ENCODE assay signal across 27 mouse cellular contexts in genomic region chr15:3563473-3563872, GRCm38 (mm10). TPM values are rescaled to one million over a fixed set of nuclear protein-coding genes. Genes with fewer than 3 reads are reported as not detected.
DNase-seq lines count a peak whose midpoint lies in the region; ATAC-seq and TF ChIP-seq lines count a peak whose summit lies in the region.
"Had no signal": no experiment of that assay in that cellular context is flagged by ENCODE, and none has a peak within 500 bp of the region (broad histone marks: within the 10 kb centered on the region; RNA-seq: fewer than 3 reads in every experiment).

No protein-coding gene starts in this region.

- no peaks in the 10 kb centered on the region for H3K27me3 ChIP-seq in forebrain, embryonic 16.5 days (replicated peaks; ENCODE audit: control insufficient read depth, insufficient read depth, low read length)
- H3K27me3 ChIP-seq in forebrain, embryonic 13.5 days: no peaks in the 10 kb centered on the region
- H3K27me3 ChIP-seq in heart, embryonic 15.5 days: no peaks in the 10 kb centered on the region
- no peaks in the 10 kb centered on the region for H3K27me3 ChIP-seq in heart, adult 2 months (ENCODE audit: control insufficient read depth, insufficient read depth, low read length)
- H3K27me3 ChIP-seq in kidney, embryonic 14.5 days (ENCODE audit: control insufficient read depth, insufficient read depth, low read length): no peaks in the 10 kb centered on the region
- H3K27me3 ChIP-seq in kidney, postnatal 0 days (ENCODE audit: insufficient read depth, low read length): no peaks in the 10 kb centered on the region
- H3K27me3 ChIP-seq: embryonic facial prominence, embryonic 12.5 days; embryonic facial prominence, embryonic 15.5 days; hindbrain, embryonic 13.5 days had no signal

- TF ChIP-seq EP300 in heart, adult 2 months (IDR thresholded peaks at IDR 0.05; ENCODE audit: insufficient read depth, low read depth, low read length): no peak

- no peak for TF ChIP-seq POLR2A in heart, adult 2 months (IDR thresholded peaks at IDR 0.05; ENCODE audit: insufficient read depth, low read depth, low read length)

- 0 out of 2 replicates have a peak, but pooled peaks have one; percentile 32 for ATAC-seq in forebrain, embryonic 16.5 days
- ATAC-seq in forebrain, embryonic 13.5 days: no peak; the same call in 1 of the 2 replicates
- ATAC-seq in heart, embryonic 15.5 days (replicated peaks; ENCODE audit: insufficient number of reproducible peaks, insufficient read depth, low FRiP score, low read depth): no peak
- ATAC-seq in kidney, embryonic 14.5 days (ENCODE audit: low FRiP score, low TSS enrichment): peak; percentile 79
- ATAC-seq in kidney, postnatal 0 days (replicated peaks; ENCODE audit: low FRiP score, low read depth): no peak
- ATAC-seq: CD4-positive, CD25-positive, alpha-beta regulatory T cell, adult 4 months; hindbrain, embryonic 16.5 days; inflammation-experienced regulatory T-cells, adult 6 months had no signal

- WGBS in forebrain, embryonic 16.5 days: 77% methylated on average over 1 of the region's 1 CpGs
- WGBS in forebrain, embryonic 13.5 days: 80% methylated on average over 1 of the region's 1 CpGs
- WGBS in heart, embryonic 15.5 days: 74% methylated on average over 1 of the region's 1 CpGs
- WGBS in heart, adult 2 months: 94% methylated on average over 1 of the region's 1 CpGs
- 29% methylated on average over 1 of the region's 1 CpGs for WGBS in kidney, embryonic 14.5 days
- 50% methylated on average over 1 of the region's 1 CpGs for WGBS in kidney, postnatal 0 days

- 0 out of 2 replicates have a peak, but pooled peaks cover 2% of the 10 kb centered on the region for H3K79me2 ChIP-seq in heart, adult 2 months (replicated peaks; ENCODE audit: control insufficient read depth, insufficient read depth, low read length)

- no peak overlapping the region for H3K4me3 ChIP-seq in forebrain, embryonic 16.5 days (replicated peaks; ENCODE audit: low read length)
- H3K4me3 ChIP-seq in forebrain, embryonic 13.5 days: no peak overlapping the region
- no peak overlapping the region for H3K4me3 ChIP-seq in heart, embryonic 15.5 days
- H3K4me3 ChIP-seq in heart, adult 2 months: no peak overlapping the region
- H3K4me3 ChIP-seq in kidney, embryonic 14.5 days (ENCODE audit: low read length): no peak overlapping the region
- no peak overlapping the region for H3K4me3 ChIP-seq in kidney, postnatal 0 days (replicated peaks; ENCODE audit: low read depth, low read length)
- H3K4me3 ChIP-seq: embryonic facial prominence, embryonic 12.5 days; embryonic facial prominence, embryonic 15.5 days; gastrocnemius, adult 2 months; heart, embryonic 10.5 days; hindbrain, embryonic 13.5 days had no signal

- intact Hi-C loops in heart, adult 2 months (cut with DNase I): no loop called here

- H3K9ac ChIP-seq in forebrain, embryonic 16.5 days (replicated peaks; ENCODE audit: low read depth, low read length): no peak overlapping the region
- no peak overlapping the region for H3K9ac ChIP-seq in forebrain, embryonic 13.5 days
- no peak overlapping the region for H3K9ac ChIP-seq in heart, embryonic 15.5 days
- no peak overlapping the region for H3K9ac ChIP-seq in heart, adult 2 months (ENCODE audit: low read depth, low read length)
- H3K9ac ChIP-seq in kidney, embryonic 14.5 days (ENCODE audit: low read depth, low read length): no peak overlapping the region
- no peak overlapping the region for H3K9ac ChIP-seq in kidney, postnatal 0 days (ENCODE audit: low read depth, low read length)
- H3K9ac ChIP-seq: embryonic facial prominence, embryonic 12.5 days; embryonic facial prominence, embryonic 15.5 days; forebrain, postnatal 0 days; hindbrain, embryonic 13.5 days had no signal

- H3K4me1 ChIP-seq in forebrain, embryonic 16.5 days (replicated peaks; ENCODE audit: control insufficient read depth, insufficient read depth, low read length): 0 out of 2 replicates have a peak, but pooled peaks cover 3% of the 10 kb centered on the region
- H3K4me1 ChIP-seq in forebrain, embryonic 13.5 days: no peaks in the 10 kb centered on the region
- H3K4me1 ChIP-seq in heart, embryonic 15.5 days (replicated peaks): peaks cover 4% of the 10 kb centered on the region; the same call in 1 of the 2 replicates
- H3K4me1 ChIP-seq in heart, adult 2 months (ENCODE audit: control insufficient read depth, insufficient read depth, low read length): peaks cover 1% of the 10 kb centered on the region
- H3K4me1 ChIP-seq in kidney, embryonic 14.5 days (ENCODE audit: control insufficient read depth, insufficient read depth, low read length): 0 out of 2 replicates have a peak, but pooled peaks cover 6% of the 10 kb centered on the region
- H3K4me1 ChIP-seq in kidney, postnatal 0 days (replicated peaks; ENCODE audit: insufficient read depth, low read length): no peaks in the 10 kb centered on the region
- H3K4me1 ChIP-seq: embryonic facial prominence, embryonic 15.5 days had no signal

- H3K9me3 ChIP-seq in forebrain, embryonic 16.5 days (ENCODE audit: control insufficient read depth, low read length): no peaks in the 10 kb centered on the region
- H3K9me3 ChIP-seq in forebrain, embryonic 13.5 days (replicated peaks): no peaks in the 10 kb centered on the region
- no peaks in the 10 kb centered on the region for H3K9me3 ChIP-seq in heart, embryonic 15.5 days (replicated peaks)
- H3K9me3 ChIP-seq in kidney, embryonic 14.5 days (ENCODE audit: control insufficient read depth, low read length): no peaks in the 10 kb centered on the region
- H3K9me3 ChIP-seq in kidney, postnatal 0 days (replicated peaks; ENCODE audit: low read length): no peaks in the 10 kb centered on the region
- H3K9me3 ChIP-seq: embryonic facial prominence, embryonic 12.5 days; embryonic facial prominence, embryonic 15.5 days; heart, embryonic 10.5 days; hindbrain, embryonic 13.5 days had no signal

- no peaks in the 10 kb centered on the region for H3K36me3 ChIP-seq in forebrain, embryonic 16.5 days (ENCODE audit: control insufficient read depth, insufficient read depth)
- H3K36me3 ChIP-seq in forebrain, embryonic 13.5 days (ENCODE audit: poor library complexity, severe bottlenecking): no peaks in the 10 kb centered on the region
- 0 out of 2 replicates have a peak, but pooled peaks cover 4% of the 10 kb centered on the region for H3K36me3 ChIP-seq in heart, embryonic 15.5 days
- peaks cover 23% of the 10 kb centered on the region for H3K36me3 ChIP-seq in heart, adult 2 months (ENCODE audit: control insufficient read depth, insufficient read depth, low read length)
- H3K36me3 ChIP-seq in kidney, embryonic 14.5 days (ENCODE audit: control insufficient read depth, insufficient read depth, low read length): no peaks in the 10 kb centered on the region
- H3K36me3 ChIP-seq in kidney, postnatal 0 days (ENCODE audit: insufficient read depth, low read length): no peaks in the 10 kb centered on the region
- H3K36me3 ChIP-seq: embryonic facial prominence, embryonic 12.5 days; hindbrain, embryonic 13.5 days had no signal

- no peak for DNase-seq in heart, adult 2 months
- no peak for DNase-seq in kidney, adult 11 months
- peak; percentile 62 for DNase-seq in kidney, postnatal 0 days (ENCODE audit: low spot score)
- DNase-seq in kidney, adult 9 months: no peak
- DNase-seq: adrenal gland, adult 2 months; adrenal gland, postnatal 14 days; cerebellum, adult 11 months; cerebellum, adult 2 months; cerebellum, adult 9-11 months; cerebellum, postnatal 25 days; gastrocnemius, adult 2 months; gastrocnemius, postnatal 14 days; heart, adult 11 months; kidney, adult 18-20 months had no signal

- H3K4me2 ChIP-seq in forebrain, embryonic 16.5 days (ENCODE audit: low read length): no peak overlapping the region
- H3K4me2 ChIP-seq in forebrain, embryonic 13.5 days: no peak overlapping the region
- H3K4me2 ChIP-seq in heart, embryonic 15.5 days: no peak overlapping the region
- no peak overlapping the region for H3K4me2 ChIP-seq in kidney, embryonic 14.5 days (replicated peaks; ENCODE audit: low read depth, low read length)
- H3K4me2 ChIP-seq in kidney, postnatal 0 days (ENCODE audit: low read length): 0 out of 2 replicates have a peak overlapping the region, but pooled peaks have one; percentile 10
- H3K4me2 ChIP-seq: embryonic facial prominence, embryonic 12.5 days; embryonic facial prominence, embryonic 15.5 days; hindbrain, embryonic 13.5 days had no signal

- no peak overlapping the region for H3K27ac ChIP-seq in forebrain, embryonic 16.5 days (ENCODE audit: low read length)
- no peak overlapping the region for H3K27ac ChIP-seq in forebrain, embryonic 13.5 days
- peak overlapping the region; percentile 27; the same call in 1 of the 2 replicates for H3K27ac ChIP-seq in heart, embryonic 15.5 days
- no peak overlapping the region for H3K27ac ChIP-seq in heart, adult 2 months
- H3K27ac ChIP-seq in kidney, embryonic 14.5 days (ENCODE audit: low read depth, low read length): peak overlapping the region; percentile 37; the same call in 1 of the 2 replicates
- no peak overlapping the region for H3K27ac ChIP-seq in kidney, postnatal 0 days
- H3K27ac ChIP-seq: embryonic facial prominence, embryonic 12.5 days; embryonic facial prominence, embryonic 15.5 days; gastrocnemius, adult 2 months; heart, embryonic 10.5 days; hindbrain, embryonic 13.5 days had no signal

- no peak for TF ChIP-seq CTCF in heart, adult 2 months (IDR thresholded peaks at IDR 0.05)
- TF ChIP-seq CTCF in kidney, postnatal 0 days (IDR thresholded peaks at IDR 0.05; ENCODE audit: low read depth): no peak

RNA-seq across cellular contexts. Expression of gene Ghr, which starts 19.8 kb away (rescaled TPM):
- 5.9 and 7.2 TPM in 2 replicates for polyA plus RNA-seq in forebrain, embryonic 16.5 days (2015; fragmentation: Nextera tagmentation; extraction: Ambion mirVana)
- 3.9 and 4.1 TPM in 2 replicates for polyA plus RNA-seq in forebrain, embryonic 13.5 days (2015; fragmentation: Nextera tagmentation; extraction: Ambion mirVana)
- 53.0 and 55.5 TPM in 2 replicates for polyA plus RNA-seq in heart, embryonic 15.5 days (2015; fragmentation: Nextera tagmentation; extraction: Ambion mirVana)
- 100 to 1,000 TPM; 160 to 161 TPM for total RNA-seq in heart, adult 2 months (2021)
- 46.1 and 96.0 TPM in 2 replicates for polyA plus RNA-seq in heart, adult 2 months (2012; rRNA removed)
- polyA plus RNA-seq in kidney, embryonic 14.5 days (2014; fragmentation: Nextera tagmentation; extraction: Ambion mirVana): 49.0 and 81.9 TPM in 2 replicates
- polyA plus RNA-seq in kidney, postnatal 0 days (2015; fragmentation: Nextera tagmentation; extraction: Ambion mirVana): 80.4 and 82.6 TPM in 2 replicates
- total RNA-seq: MEL had no signal
- polyA plus RNA-seq: CD4-positive, CD25-positive, alpha-beta regulatory T cell, adult 4 months had no signal

Comparison
In these comparisons a context has a peak if more than half of its experiments do, and no peak if none do; other contexts are left out.
1. ATAC-seq: peak in forebrain, embryonic 16.5 days (single experiment) and kidney, embryonic 14.5 days (single experiment); none in forebrain, embryonic 13.5 days (single experiment), heart, embryonic 15.5 days (single experiment) and kidney, postnatal 0 days (single experiment).
2. H3K27ac ChIP-seq: peak in heart, embryonic 15.5 days (single experiment) and kidney, embryonic 14.5 days (single experiment); none in forebrain, embryonic 16.5 days (single experiment), forebrain, embryonic 13.5 days (single experiment), heart, adult 2 months (single experiment) and kidney, postnatal 0 days (single experiment).